Mouse (Mus musculus) testis, adult 2 months (tissue): ENCODE measurements at regions not wholly inside any gene's neighbourhood (a gene's known extent, or its start where the extent isn't known, plus 50 kb on each side); places are given as distances from the start of the nearest gene placed in this dataset.

Source experiments
- CTCF ChIP-seq: fragments of 200-500 bp; IDR thresholded peaks from 2 replicates; pipeline ENCODE4 v1.5.1; 2012; ENCODE audit warnings: low read depth, mild to moderate bottlenecking, inconsistent platforms, low read length, moderate library complexity; ENCODE audit not compliant: control insufficient read depth, insufficient read depth, insufficient replicate concordance
- POLR2A ChIP-seq: fragments of 200-500 bp; IDR thresholded peaks from 2 replicates; pipeline ENCODE4 v1.6.1; 2012; ENCODE audit warnings: low read depth, mild to moderate bottlenecking, inconsistent platforms, low read length, moderate library complexity; ENCODE audit not compliant: control insufficient read depth

GRCm38 (mm10) chr1:89011454-89011853 is 58.8 kb upstream of the Sh3bp4 start:
- no peak for TF ChIP-seq CTCF
- TF ChIP-seq POLR2A: no peak
